Mouse (Mus musculus): Measurements from ENCODE around the gene Trpc4ap. TPM values are rescaled to one million over a fixed set of nuclear protein-coding genes. Genes with fewer than 3 reads are reported as not detected.
A peak's percentile ranks its signal among the peaks of the same experiment; 100 is the strongest.
"Not testable (repeated sequence)": the region's sequence is repeated elsewhere in the genome, so short reads cannot be mapped to it uniquely, and the experiment has no call there.

The Trpc4ap gene
- polyA plus RNA-seq, 1 experiment = 70.5 TPM

DNA sequence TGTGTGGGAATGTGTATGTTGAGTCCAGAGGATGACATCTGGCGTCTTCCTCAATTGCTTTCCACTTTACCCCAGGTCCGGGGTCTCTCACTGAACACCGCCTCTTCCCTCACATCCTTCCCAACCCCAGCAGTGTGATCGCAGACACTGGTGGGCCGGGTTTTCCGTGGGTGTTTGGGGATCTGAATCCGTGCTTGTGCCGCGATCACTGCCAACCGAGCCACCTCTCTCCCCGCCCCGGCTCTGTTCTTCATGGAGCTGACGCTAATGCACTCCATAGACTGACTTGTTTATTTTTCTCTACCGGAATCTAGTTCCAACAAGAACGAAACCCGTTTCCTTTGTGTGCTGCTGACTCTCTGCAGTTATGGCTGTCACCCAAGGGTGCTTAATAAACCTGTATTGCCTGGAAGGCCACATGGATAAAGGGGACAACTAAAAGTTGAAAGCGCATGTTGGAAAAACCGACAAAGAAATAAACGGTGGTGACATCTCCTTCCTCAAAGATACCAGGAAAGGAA is 9.3 kb upstream of the Trpc4ap start:
- TF ChIP-seq CEBPB (IDR thresholded peaks at IDR 0.05; ENCODE audit: low read depth) (no peak), MYOG (IDR thresholded peaks at IDR 0.05; ENCODE audit: control insufficient read depth, extremely low read depth, insufficient read length) (no peak), MYOD1 (IDR thresholded peaks at IDR 0.05; ENCODE audit: control insufficient read depth, insufficient read length, low read depth) (no peak), MAX (IDR thresholded peaks at IDR 0.05) (no peak), FOSL1 (IDR thresholded peaks at IDR 0.05; ENCODE audit: insufficient read depth, low read length, poor library complexity, severe bottlenecking) (no peak)
- H3K4me3 ChIP-seq (ENCODE audit: insufficient read depth, poor library complexity, severe bottlenecking) = no peak overlapping the region
- H3K27me3 ChIP-seq (ENCODE audit: control insufficient read depth, insufficient read depth, insufficient read length) = no peaks in the 10 kb centered on the region
- no peaks in the 10 kb centered on the region for H3K79me2 ChIP-seq (ENCODE audit: control insufficient read depth, insufficient read depth)
- peaks cover 19% of the 10 kb centered on the region for H3K36me3 ChIP-seq (ENCODE audit: control insufficient read depth, insufficient read depth)
- no peaks in the 10 kb centered on the region for H3K79me3 ChIP-seq (ENCODE audit: low read depth)
- H3ac ChIP-seq (ENCODE audit: control insufficient read depth, insufficient read length, low read depth) = no peak overlapping the region

DNA sequence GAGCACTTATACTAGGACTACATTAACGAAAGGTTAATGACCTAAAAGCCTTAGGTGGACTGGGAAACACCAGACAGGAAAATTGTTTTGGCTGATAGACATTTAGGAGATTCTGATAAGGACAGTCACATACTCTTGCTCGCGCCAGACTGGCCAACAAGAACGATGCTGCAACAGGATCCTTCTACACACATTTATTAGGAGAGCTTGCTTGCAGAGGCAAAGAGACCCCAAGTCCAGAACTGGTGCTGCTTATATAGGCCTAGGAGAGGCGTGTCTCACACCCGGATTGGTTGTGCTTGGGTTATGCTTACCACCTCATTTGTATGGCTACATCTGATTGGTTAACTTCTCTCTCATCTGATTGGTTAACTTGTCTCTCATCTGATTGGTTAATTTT is 6.3 kb upstream of the Trpc4ap start:
- not testable (repeated sequence) for H3ac ChIP-seq (ENCODE audit: control insufficient read depth, insufficient read length, low read depth); H3K36me3 ChIP-seq (ENCODE audit: control insufficient read depth, insufficient read depth); H3K4me3 ChIP-seq (ENCODE audit: insufficient read depth, poor library complexity, severe bottlenecking); H3K27me3 ChIP-seq (ENCODE audit: control insufficient read depth, insufficient read depth, insufficient read length); H3K79me2 ChIP-seq (ENCODE audit: control insufficient read depth, insufficient read depth); H3K79me3 ChIP-seq (ENCODE audit: low read depth)

DNA sequence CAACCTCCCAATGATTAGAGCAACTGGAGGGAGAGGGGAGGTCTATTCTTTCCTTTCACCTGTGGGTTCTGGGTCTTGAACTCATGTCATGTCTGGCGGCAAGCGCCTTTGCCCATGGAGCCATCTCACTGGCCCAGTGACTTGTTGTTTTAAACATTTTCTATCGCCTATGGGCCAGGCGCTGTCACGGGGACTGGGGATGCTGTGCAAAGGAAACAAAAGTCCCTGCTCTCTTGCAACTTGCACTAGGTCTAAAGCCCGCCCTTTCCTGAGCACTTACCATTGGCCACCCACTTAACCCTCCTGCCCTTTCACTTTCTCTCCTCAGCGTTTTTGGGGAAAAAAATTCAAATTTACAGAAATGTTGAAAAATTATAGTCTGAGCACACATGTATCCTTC is 4.7 kb upstream of the Trpc4ap start:
- Histone ChIP-seq H3K79me3 (ENCODE audit: low read depth) (peaks cover under 1% of the 10 kb centered on the region), H3K79me2 (ENCODE audit: control insufficient read depth, insufficient read depth) (peaks cover 2% of the 10 kb centered on the region), H3K36me3 (ENCODE audit: control insufficient read depth, insufficient read depth) (peaks cover 4% of the 10 kb centered on the region), H3ac (ENCODE audit: control insufficient read depth, insufficient read length, low read depth) (no peak overlapping the region), H3K4me3 (ENCODE audit: insufficient read depth, poor library complexity, severe bottlenecking) (no peak overlapping the region), H3K27me3 (ENCODE audit: control insufficient read depth, insufficient read depth, insufficient read length) (no peaks in the 10 kb centered on the region)
- TF ChIP-seq CEBPB (IDR thresholded peaks at IDR 0.05; ENCODE audit: low read depth) = no peak
- TF ChIP-seq MAX (IDR thresholded peaks at IDR 0.05) = no peak
- no peak for TF ChIP-seq USF1 (IDR thresholded peaks at IDR 0.05; ENCODE audit: low read depth)

GRCm38 (mm10) chr2:155696091-155696558 is 3.9 kb upstream of the Trpc4ap start:
- H3K4me3 ChIP-seq (ENCODE audit: insufficient read depth, poor library complexity, severe bottlenecking) = no peak overlapping the region
- peaks cover 10% of the 10 kb centered on the region for H3K79me2 ChIP-seq (ENCODE audit: control insufficient read depth, insufficient read depth)

DNA sequence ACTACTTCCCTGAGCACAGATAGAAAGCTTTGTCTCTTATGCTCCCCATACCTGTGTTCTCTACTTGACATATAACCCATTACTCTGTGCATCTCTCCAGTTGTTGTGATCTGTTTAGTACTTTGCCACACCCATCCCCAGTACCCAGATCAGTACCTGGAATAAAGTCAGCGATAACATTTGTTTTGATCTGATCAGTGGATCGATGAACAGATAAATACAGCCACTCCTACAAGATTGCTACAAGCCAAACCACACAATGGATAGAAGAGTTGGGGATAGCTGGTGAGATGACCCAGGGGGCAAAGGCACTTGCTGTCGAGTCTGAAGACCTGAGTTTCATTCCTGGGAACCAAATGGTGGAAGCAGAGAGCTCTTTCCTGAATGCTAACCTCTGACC is 3.1 kb upstream of the Trpc4ap start:
- Histone ChIP-seq H3ac (ENCODE audit: control insufficient read depth, insufficient read length, low read depth) (no peak overlapping the region), H3K79me3 (ENCODE audit: low read depth) (peaks cover 15% of the 10 kb centered on the region), H3K27me3 (ENCODE audit: control insufficient read depth, insufficient read depth, insufficient read length) (no peaks in the 10 kb centered on the region), H3K79me2 (ENCODE audit: control insufficient read depth, insufficient read depth) (peaks cover 18% of the 10 kb centered on the region), H3K4me3 (ENCODE audit: insufficient read depth, poor library complexity, severe bottlenecking) (no peak overlapping the region), H3K36me3 (ENCODE audit: control insufficient read depth, insufficient read depth) (no peaks in the 10 kb centered on the region)
- no peak for TF ChIP-seq FOSL1 (IDR thresholded peaks at IDR 0.05; ENCODE audit: insufficient read depth, low read length, poor library complexity, severe bottlenecking)
- no peak for TF ChIP-seq USF1 (IDR thresholded peaks at IDR 0.05; ENCODE audit: low read depth)
- TF ChIP-seq MYOG (IDR thresholded peaks at IDR 0.05; ENCODE audit: control insufficient read depth, extremely low read depth, insufficient read length) = no peak
- no peak for TF ChIP-seq CTCF (IDR thresholded peaks at IDR 0.05; ENCODE audit: control insufficient read depth, insufficient read depth, insufficient read length)
- no peak for TF ChIP-seq MYOD1 (IDR thresholded peaks at IDR 0.05; ENCODE audit: control insufficient read depth, insufficient read length, low read depth)
- TF ChIP-seq MAX (IDR thresholded peaks at IDR 0.05) = no peak
- TF ChIP-seq CEBPB (IDR thresholded peaks at IDR 0.05; ENCODE audit: low read depth) = no peak

More at GRCm38 (mm10) chr2:155696091-155696558, 3.9 kb upstream of the Trpc4ap start:
- TF ChIP-seq CEBPB (IDR thresholded peaks at IDR 0.05; ENCODE audit: low read depth) (no peak), CTCF (IDR thresholded peaks at IDR 0.05; ENCODE audit: control insufficient read depth, insufficient read depth, insufficient read length) (peak; percentile 49), USF1 (IDR thresholded peaks at IDR 0.05; ENCODE audit: low read depth) (no peak)
- Histone ChIP-seq H3K36me3 (ENCODE audit: control insufficient read depth, insufficient read depth) (no peaks in the 10 kb centered on the region), H3K27me3 (ENCODE audit: control insufficient read depth, insufficient read depth, insufficient read length) (no peaks in the 10 kb centered on the region), H3ac (ENCODE audit: control insufficient read depth, insufficient read length, low read depth) (no peak overlapping the region), H3K79me3 (ENCODE audit: low read depth) (peaks cover 7% of the 10 kb centered on the region)

GRCm38 (mm10) chr2:155694564-155694963 is 2.4 kb upstream of the Trpc4ap start:
- Histone ChIP-seq H3ac (ENCODE audit: control insufficient read depth, insufficient read length, low read depth) (no peak overlapping the region), H3K79me2 (ENCODE audit: control insufficient read depth, insufficient read depth) (peaks cover 25% of the 10 kb centered on the region), H3K27me3 (ENCODE audit: control insufficient read depth, insufficient read depth, insufficient read length) (no peaks in the 10 kb centered on the region), H3K36me3 (ENCODE audit: control insufficient read depth, insufficient read depth) (no peaks in the 10 kb centered on the region), H3K4me3 (ENCODE audit: insufficient read depth, poor library complexity, severe bottlenecking) (no peak overlapping the region), H3K79me3 (ENCODE audit: low read depth) (peaks cover 23% of the 10 kb centered on the region)
- TF ChIP-seq MAX (IDR thresholded peaks at IDR 0.05) = no peak

GRCm38 (mm10) chr2:155693136-155693535 is 952 bp upstream of the Trpc4ap start:
- H3K36me3 ChIP-seq (ENCODE audit: control insufficient read depth, insufficient read depth) = no peaks in the 10 kb centered on the region

More at GRCm38 (mm10) chr2:155693136-155693535, 952 bp upstream of the Trpc4ap start:
- TF ChIP-seq USF1 (IDR thresholded peaks at IDR 0.05; ENCODE audit: low read depth) (no peak), CEBPB (IDR thresholded peaks at IDR 0.05; ENCODE audit: low read depth) (no peak), MYOD1 (IDR thresholded peaks at IDR 0.05; ENCODE audit: control insufficient read depth, insufficient read length, low read depth) (no peak), MAX (IDR thresholded peaks at IDR 0.05) (no peak), CTCF (IDR thresholded peaks at IDR 0.05; ENCODE audit: control insufficient read depth, insufficient read depth, insufficient read length) (no peak), MYOG (IDR thresholded peaks at IDR 0.05; ENCODE audit: control insufficient read depth, extremely low read depth, insufficient read length) (no peak), FOSL1 (IDR thresholded peaks at IDR 0.05; ENCODE audit: insufficient read depth, low read length, poor library complexity, severe bottlenecking) (no peak)
- Histone ChIP-seq H3ac (ENCODE audit: control insufficient read depth, insufficient read length, low read depth) (no peak overlapping the region), H3K79me2 (ENCODE audit: control insufficient read depth, insufficient read depth) (peaks cover 40% of the 10 kb centered on the region), H3K27me3 (ENCODE audit: control insufficient read depth, insufficient read depth, insufficient read length) (no peaks in the 10 kb centered on the region), H3K79me3 (ENCODE audit: low read depth) (peaks cover 34% of the 10 kb centered on the region), H3K4me3 (ENCODE audit: insufficient read depth, poor library complexity, severe bottlenecking) (no peak overlapping the region)
